Mouse (Mus musculus) heart, adult 2 months (tissue): ENCODE measurements at regions not wholly inside any gene's neighbourhood (a gene's known extent, or its start where the extent isn't known, plus 50 kb on each side); places are given as distances from the start of the nearest gene placed in this dataset.

Source experiments
- DNase-seq, 2 experiments: peaks; one replicate each; pipeline ENCODE4 v3.0.0; 2021
- H3K27ac ChIP-seq: fragments of 200-600 bp; 2 replicates; pipeline ENCODE4 v1.8.1; 2022
- H3K27me3 ChIP-seq: fragments of 200-500 bp; 2 replicates; pipeline ENCODE4 v1.6.1; 2012; ENCODE audit warnings: mild to moderate bottlenecking, low read length, inconsistent platforms, mixed read lengths; ENCODE audit not compliant: control insufficient read depth, insufficient read depth
- H3K36me3 ChIP-seq: fragments of 200-500 bp; 2 replicates; pipeline ENCODE4 v1.6.1; 2012; ENCODE audit warnings: low read length, inconsistent platforms; ENCODE audit not compliant: control insufficient read depth, insufficient read depth
- H3K4me1 ChIP-seq: fragments of 200-500 bp; 2 replicates; pipeline ENCODE4 v1.6.1; 2011; ENCODE audit warnings: low read length; ENCODE audit not compliant: control insufficient read depth, insufficient read depth
- H3K4me3 ChIP-seq: fragments of 200-600 bp; 2 replicates; pipeline ENCODE4 v1.8.1; 2022
- H3K79me2 ChIP-seq: fragments of 200-500 bp; replicated peaks from 2 replicates; pipeline ENCODE4 v1.6.1; 2012; ENCODE audit warnings: mild to moderate bottlenecking, inconsistent platforms, low read length, moderate library complexity, mixed read lengths; ENCODE audit not compliant: control insufficient read depth, insufficient read depth
- H3K9ac ChIP-seq: fragments of 200-500 bp; 2 replicates; pipeline ENCODE4 v1.6.1; 2012; ENCODE audit warnings: low read depth, mild to moderate bottlenecking, control low read depth, inconsistent platforms, low read length, mixed read lengths
- CTCF ChIP-seq: fragments of 200-600 bp; IDR thresholded peaks from 2 replicates; pipeline ENCODE4 v1.8.1; 2022; ENCODE audit warnings: antibody characterized with exemption, mild to moderate bottlenecking, moderate library complexity
- EP300 ChIP-seq: fragments of 200-500 bp; IDR thresholded peaks from 2 replicates; pipeline ENCODE4 v1.6.1; 2011; ENCODE audit warnings: low read depth, low read length, control low read depth; ENCODE audit not compliant: insufficient read depth
- POLR2A ChIP-seq: fragments of 200-500 bp; IDR thresholded peaks from 2 replicates; pipeline ENCODE4 v1.6.1; 2011; ENCODE audit warnings: mild to moderate bottlenecking, low read depth, low read length, control low read depth; ENCODE audit not compliant: insufficient read depth
- WGBS: fragments of 180-500 bp; shearing (Covaris S2); methylation state at CpG from one replicate; pipeline ENCODE4 v1.1.7; 2018; 5-methylcytosine and 5-hydroxymethylcytosine counted together
- intact Hi-C: fragments of 180-260 bp; cut with DNase I; formaldehyde crosslinking; loops from one replicate; pipeline ENCODE4 v1.15.1; 2025

- Histone ChIP-seq H3K4me3 (no peak overlapping the region), H3K27me3 (no peaks in the 10 kb centered on the region), H3K27ac (no peak overlapping the region), H3K9ac (no peak overlapping the region), H3K79me2 (no peaks in the 10 kb centered on the region), H3K4me1 (peaks cover under 1% of the 10 kb centered on the region), H3K36me3 (no peaks in the 10 kb centered on the region)
- WGBS, result 70% methylated on average over 4 of the region's 4 CpGs
- intact Hi-C loops, result no loop called here
- DNase-seq, result no peak
- TF ChIP-seq EP300, result no peak
- no peak for TF ChIP-seq CTCF
- TF ChIP-seq POLR2A, result no peak
Observed at GRCm38 (mm10) chr15:27013906-27014658, 118.7 kb upstream of the Fbxl7 start.

- WGBS, result 43% methylated on average over 1 of the region's 1 CpGs
- no peaks in the 10 kb centered on the region for H3K27me3 ChIP-seq
- no peaks in the 10 kb centered on the region for H3K79me2 ChIP-seq
- intact Hi-C loops, result no loop called here
- H3K36me3 ChIP-seq, result no peaks in the 10 kb centered on the region
- no peaks in the 10 kb centered on the region for H3K4me1 ChIP-seq
- no peak overlapping the region for H3K27ac ChIP-seq
- no peak for DNase-seq
- no peak overlapping the region for H3K9ac ChIP-seq
- no peak overlapping the region for H3K4me3 ChIP-seq
- TF ChIP-seq EP300 (no peak), CTCF (no peak), POLR2A (no peak)
Observed at GRCm38 (mm10) chr15:27014659-27014974, 119.2 kb upstream of the Fbxl7 start.

- Histone ChIP-seq H3K36me3 (no peaks in the 10 kb centered on the region), H3K4me1 (no peaks in the 10 kb centered on the region), H3K4me3 (no peak overlapping the region), H3K9ac (no peak overlapping the region), H3K79me2 (no peaks in the 10 kb centered on the region), H3K27me3 (no peaks in the 10 kb centered on the region), H3K27ac (no peak overlapping the region)
- intact Hi-C loops, result no loop called here
- 58% methylated on average over 5 of the region's 5 CpGs for WGBS
- DNase-seq, result no peak
- TF ChIP-seq POLR2A, result no peak
- TF ChIP-seq CTCF, result no peak
- no peak for TF ChIP-seq EP300
Observed at GRCm38 (mm10) chr15:27020471-27020870, 125.1 kb upstream of the Fbxl7 start.

- no peak overlapping the region for H3K4me3 ChIP-seq
- WGBS, result 79% methylated on average over 2 of the region's 2 CpGs
- intact Hi-C loops, result no loop called here
- no peaks in the 10 kb centered on the region for H3K79me2 ChIP-seq
- no peak for DNase-seq
- no peaks in the 10 kb centered on the region for H3K27me3 ChIP-seq
- no peak for TF ChIP-seq CTCF
- no peak for TF ChIP-seq POLR2A
- no peak for TF ChIP-seq EP300
- H3K36me3 ChIP-seq, result no peaks in the 10 kb centered on the region
- H3K27ac ChIP-seq, result no peak overlapping the region
- H3K4me1 ChIP-seq, result no peaks in the 10 kb centered on the region
- no peak overlapping the region for H3K9ac ChIP-seq
Observed at GRCm38 (mm10) chr15:27033261-27033660, 137.9 kb upstream of the Fbxl7 start.

- Histone ChIP-seq H3K9ac (no peak overlapping the region), H3K36me3 (no peaks in the 10 kb centered on the region), H3K27me3 (no peaks in the 10 kb centered on the region), H3K4me3 (no peak overlapping the region), H3K4me1 (no peaks in the 10 kb centered on the region), H3K27ac (no peak overlapping the region), H3K79me2 (no peaks in the 10 kb centered on the region)
- no peak for TF ChIP-seq POLR2A
- TF ChIP-seq CTCF, result no peak
- no peak for TF ChIP-seq EP300
- intact Hi-C loops, result no loop called here
- 70% methylated on average over 4 of the region's 4 CpGs for WGBS
- DNase-seq, result no peak
Observed at GRCm38 (mm10) chr15:27043788-27044187, 148.4 kb upstream of the Fbxl7 start.

- TF ChIP-seq EP300 (no peak), POLR2A (no peak), CTCF (no peak)
- Histone ChIP-seq H3K79me2 (no peaks in the 10 kb centered on the region), H3K27ac (no peak overlapping the region), H3K36me3 (no peaks in the 10 kb centered on the region), H3K9ac (no peak overlapping the region), H3K27me3 (no peaks in the 10 kb centered on the region), H3K4me1 (no peaks in the 10 kb centered on the region), H3K4me3 (no peak overlapping the region)
- DNase-seq, result no peak
- intact Hi-C loops, result no loop called here
- 73% methylated on average over 2 of the region's 2 CpGs for WGBS
Observed at GRCm38 (mm10) chr15:27050673-27051072, 155.3 kb upstream of the Fbxl7 start.
